Mouse (Mus musculus) megakaryocyte, embryonic 14.5 days (primary cell): Measurements from ENCODE around the gene Slc25a16. TPM values are rescaled to one million over a fixed set of nuclear protein-coding genes. Genes with fewer than 3 reads are reported as not detected.
"Not testable (repeated sequence)": the region's sequence is repeated elsewhere in the genome, so short reads cannot be mapped to it uniquely, and the experiment has no call there.

ENCODE experiments used
- H3K27me3 ChIP-seq: replicated peaks from 2 replicates; pipeline ENCODE3; 2012; ENCODE audit warnings: inconsistent platforms
- H3K36me3 ChIP-seq: replicated peaks from 2 replicates; pipeline ENCODE3; 2012; ENCODE audit warnings: low read length, inconsistent platforms, mixed read lengths
- H3K4me1 ChIP-seq: 2 replicates; pipeline ENCODE4 v1.6.1; 2012; ENCODE audit warnings: inconsistent platforms
- H3K4me3 ChIP-seq: replicated peaks from 2 replicates; pipeline ENCODE3; 2012; ENCODE audit warnings: moderate library complexity, mild to moderate bottlenecking, inconsistent platforms
- H3K9me3 ChIP-seq: 2 replicates; pipeline ENCODE4 v1.6.1; 2012; ENCODE audit warnings: inconsistent platforms
- FLI1 ChIP-seq: IDR thresholded peaks from 2 replicates; pipeline ENCODE4 v1.6.1; 2012; ENCODE audit warnings: low read length, inconsistent platforms, mixed read lengths
- GATA1 ChIP-seq: IDR thresholded peaks from 3 replicates; pipeline ENCODE4 v1.6.1; 2012; ENCODE audit warnings: mixed read lengths, low read length, inconsistent platforms, borderline replicate concordance
- polyA plus RNA-seq: library from polyadenylated mRNA; stranded (reverse); fragments of >175 nt; gene quantifications from 2 replicates; pipeline ENCODE4 v1.2.3, GENCODE M21; 2012; ENCODE audit warnings: low replicate concordance; ENCODE audit not compliant: insufficient read depth

Gene Slc25a16
- polyA plus RNA-seq, 1 experiment: 4.6 TPM

DNA sequence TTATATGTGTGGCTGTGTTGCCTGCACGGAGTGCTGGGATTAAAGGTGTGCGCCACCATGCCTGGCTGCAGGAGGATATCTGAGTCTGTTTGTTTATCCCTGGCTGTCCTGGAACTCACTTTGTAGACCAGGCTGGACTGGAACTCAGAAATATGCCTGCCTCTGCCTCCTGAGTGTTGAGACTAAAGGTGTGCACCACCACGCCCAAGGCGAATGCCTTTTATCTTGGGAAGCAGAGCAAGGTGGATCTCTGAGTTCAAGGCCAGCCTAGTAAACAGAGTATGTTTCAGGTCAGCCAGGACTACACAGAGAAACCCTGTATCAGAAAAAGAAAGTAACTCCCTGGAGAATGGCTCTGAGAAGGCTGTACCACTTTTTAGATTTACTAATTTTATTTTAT is 20.3 kb upstream of the Slc25a16 start:
- TF ChIP-seq GATA1 (no peak), FLI1 (no peak)
- Histone ChIP-seq H3K4me3 (no peak overlapping the region), H3K27me3 (peaks cover 15% of the 10 kb centered on the region), H3K4me1 (peaks cover 14% of the 10 kb centered on the region), H3K36me3 (no peaks in the 10 kb centered on the region), H3K9me3 (no peaks in the 10 kb centered on the region)

DNA sequence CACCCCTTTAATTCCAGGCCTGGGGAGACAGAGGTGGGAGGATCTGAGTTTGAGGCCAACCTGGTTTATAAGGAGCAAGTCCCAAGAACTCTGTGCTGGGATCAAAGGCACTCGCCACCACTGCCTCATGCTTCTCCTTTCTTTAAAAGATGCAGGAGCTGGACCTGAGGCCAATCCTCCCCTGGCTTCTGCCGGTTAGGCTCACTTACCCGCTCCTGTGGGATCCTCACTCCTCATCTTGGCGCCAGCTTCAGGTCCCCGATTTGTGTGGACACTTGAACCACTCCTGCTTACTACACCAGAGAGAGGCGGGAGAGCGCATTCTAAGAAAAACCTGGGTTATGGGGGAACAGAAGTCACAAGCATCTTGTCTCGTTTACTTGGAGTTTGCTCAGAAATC is 18.6 kb upstream of the Slc25a16 start:
- no peak for TF ChIP-seq FLI1
- no peak for TF ChIP-seq GATA1
- Histone ChIP-seq H3K27me3 (peaks cover 17% of the 10 kb centered on the region), H3K9me3 (no peaks in the 10 kb centered on the region), H3K36me3 (no peaks in the 10 kb centered on the region), H3K4me1 (peaks cover 9% of the 10 kb centered on the region), H3K4me3 (no peak overlapping the region)

DNA sequence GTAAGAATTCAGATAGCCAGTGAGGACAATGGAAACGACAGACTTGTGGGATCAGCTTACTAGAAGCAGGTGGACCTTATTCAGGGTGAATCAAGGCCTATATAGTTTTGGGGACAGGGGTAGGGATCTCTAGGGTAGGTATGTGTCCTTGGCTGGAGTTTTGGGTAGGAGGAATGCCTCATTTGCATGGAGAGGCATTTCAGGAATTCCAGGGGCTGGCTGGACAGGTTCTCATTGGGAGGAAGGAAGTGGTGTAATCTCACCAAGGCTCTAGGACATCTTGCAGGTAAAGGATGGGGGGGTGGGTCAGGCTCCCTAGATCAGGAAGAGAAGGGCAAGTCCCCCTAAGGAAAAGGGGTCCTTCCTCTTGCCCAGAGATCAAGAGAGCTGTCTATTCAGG is 17.6 kb upstream of the Slc25a16 start:
- peaks cover 20% of the 10 kb centered on the region for H3K27me3 ChIP-seq
- H3K4me3 ChIP-seq: no peak overlapping the region
- no peak for TF ChIP-seq GATA1
- TF ChIP-seq FLI1: no peak
- no peaks in the 10 kb centered on the region for H3K36me3 ChIP-seq
- peaks cover 9% of the 10 kb centered on the region for H3K4me1 ChIP-seq
- H3K9me3 ChIP-seq: peaks cover 6% of the 10 kb centered on the region

DNA sequence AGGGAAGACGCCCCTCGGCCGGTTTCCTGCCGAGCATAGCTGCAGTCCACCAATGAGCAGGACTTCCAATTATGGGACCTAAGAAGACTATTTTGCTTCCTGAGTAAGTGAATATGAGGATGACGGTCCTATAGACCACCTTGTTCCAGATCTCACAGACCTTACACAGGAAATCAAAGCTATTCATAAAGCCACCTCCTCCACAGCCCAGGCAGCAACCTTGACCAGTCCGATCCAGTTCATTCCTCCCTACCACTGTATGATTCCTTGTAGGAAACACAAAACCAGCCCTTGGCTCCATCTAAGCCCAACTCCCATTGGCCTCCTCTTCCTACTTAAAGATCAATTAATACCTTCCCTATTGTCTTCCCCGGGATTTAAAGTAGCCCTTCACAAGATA is 14.1 kb upstream of the Slc25a16 start:
- Histone ChIP-seq H3K36me3 (no peaks in the 10 kb centered on the region), H3K9me3 (peaks cover 6% of the 10 kb centered on the region), H3K27me3 (peaks cover 22% of the 10 kb centered on the region), H3K4me3 (no peak overlapping the region), H3K4me1 (peaks cover 14% of the 10 kb centered on the region)
- TF ChIP-seq FLI1 (no peak), GATA1 (no peak)

DNA sequence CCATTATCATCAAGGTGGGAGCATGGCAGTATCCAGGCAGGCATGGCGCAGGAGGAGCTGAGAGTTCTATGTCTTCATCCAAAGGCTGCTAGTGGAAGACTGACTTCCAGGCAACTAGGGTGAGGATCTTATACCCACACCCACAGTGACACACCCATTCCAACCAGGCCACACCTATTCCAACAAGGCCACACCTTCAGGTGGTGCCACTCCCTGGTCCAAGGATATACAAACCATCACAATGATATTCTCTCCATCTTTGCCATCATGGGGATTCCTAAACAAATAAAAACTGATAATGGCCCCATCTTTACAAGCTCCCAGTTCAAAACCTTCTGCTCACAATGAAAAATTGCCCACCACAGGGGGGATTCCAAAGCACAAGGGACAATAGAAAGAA is 11.5 kb upstream of the Slc25a16 start, which contains the start of gene Tet1:
Gene Tet1 (minus strand): TSS at position 101 of the 400 bp plus-strand sequence.
- H3K36me3 ChIP-seq: not testable (repeated sequence)
- Histone ChIP-seq H3K9me3 (peaks cover 12% of the 10 kb centered on the region), H3K4me1 (peaks cover 14% of the 10 kb centered on the region)

DNA sequence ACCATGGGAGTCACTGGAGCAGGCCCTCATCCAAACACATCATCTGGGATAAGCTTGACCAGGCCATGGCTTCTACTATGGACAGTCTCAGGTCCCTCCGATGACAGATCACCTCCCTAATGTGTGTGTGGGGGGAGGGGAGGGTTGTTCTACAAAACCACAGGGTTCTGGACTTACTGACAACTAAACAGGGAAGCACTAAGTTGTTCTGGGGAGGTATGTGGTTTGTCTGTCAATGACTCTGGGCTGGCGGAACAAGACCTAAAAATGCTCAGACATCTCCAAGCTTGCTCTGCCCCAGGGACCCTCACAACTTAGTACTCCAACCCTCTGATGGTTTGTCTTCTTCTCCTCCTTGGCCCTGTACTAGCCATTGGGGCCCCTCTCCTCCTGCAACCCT is 9.3 kb upstream of the Slc25a16 start:
- H3K27me3 ChIP-seq: peaks cover 12% of the 10 kb centered on the region
- H3K4me3 ChIP-seq: no peak overlapping the region
- no peaks in the 10 kb centered on the region for H3K36me3 ChIP-seq
- peaks cover 14% of the 10 kb centered on the region for H3K4me1 ChIP-seq
- no peak for TF ChIP-seq GATA1
- TF ChIP-seq FLI1: no peak
- H3K9me3 ChIP-seq: peaks cover 12% of the 10 kb centered on the region

More for the DNA sequence above, 11.5 kb upstream of the Slc25a16 start, which contains the start of gene Tet1:
- H3K4me3 ChIP-seq: not testable (repeated sequence)
- peaks cover 14% of the 10 kb centered on the region for H3K27me3 ChIP-seq

DNA sequence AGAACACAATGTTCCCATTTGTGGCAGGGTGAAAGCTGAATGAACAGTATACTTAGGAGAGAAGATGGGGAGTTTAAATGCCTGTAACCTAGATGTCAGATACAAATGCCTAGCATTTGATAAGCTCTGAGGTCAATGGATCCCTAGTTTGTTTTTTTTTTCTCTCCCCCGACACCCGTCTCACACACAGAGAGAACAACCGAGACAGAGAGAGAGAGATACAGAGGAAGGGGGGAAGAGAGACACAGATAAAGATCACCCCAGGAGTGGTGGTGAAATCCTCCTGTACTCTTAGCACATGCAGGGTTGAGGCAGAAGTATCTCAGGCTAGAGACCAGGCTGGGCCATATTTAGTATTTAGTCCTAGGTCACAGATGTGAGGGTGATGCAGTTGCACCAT is 1.4 kb upstream of the Slc25a16 start:
- H3K27me3 ChIP-seq: peaks cover 3% of the 10 kb centered on the region
- no peaks in the 10 kb centered on the region for H3K9me3 ChIP-seq
- H3K4me3 ChIP-seq: peak overlapping the region; percentile 18
- peaks cover 6% of the 10 kb centered on the region for H3K36me3 ChIP-seq
- TF ChIP-seq FLI1 (no peak), GATA1 (no peak)
- peaks cover 26% of the 10 kb centered on the region for H3K4me1 ChIP-seq

DNA sequence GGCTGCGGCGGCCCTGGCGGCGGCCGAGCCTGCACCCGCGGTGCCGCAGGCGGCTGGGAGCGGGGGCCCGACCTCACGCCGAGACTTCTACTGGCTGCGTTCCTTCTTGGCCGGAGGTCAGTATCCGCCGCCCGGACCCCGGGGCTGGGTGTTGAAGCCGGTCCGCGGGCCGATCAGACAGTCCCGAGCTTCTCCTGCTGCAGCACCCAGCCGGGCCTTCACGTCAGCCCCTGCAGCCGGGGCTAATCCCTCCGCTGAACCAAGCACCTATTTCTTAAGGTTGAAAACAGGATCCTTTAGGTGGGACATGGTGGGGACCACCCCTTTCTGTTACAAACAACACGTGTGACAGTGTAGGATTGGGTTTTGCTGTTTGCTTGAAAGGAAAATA is 328 bp downstream of the Slc25a16 start:
- peaks cover 8% of the 10 kb centered on the region for H3K36me3 ChIP-seq
- peak overlapping the region; percentile 98 for H3K4me3 ChIP-seq
- H3K4me1 ChIP-seq: peaks cover 20% of the 10 kb centered on the region
- H3K9me3 ChIP-seq: no peaks in the 10 kb centered on the region
- TF ChIP-seq FLI1: no peak
- TF ChIP-seq GATA1: no peak
- no peaks in the 10 kb centered on the region for H3K27me3 ChIP-seq

DNA sequence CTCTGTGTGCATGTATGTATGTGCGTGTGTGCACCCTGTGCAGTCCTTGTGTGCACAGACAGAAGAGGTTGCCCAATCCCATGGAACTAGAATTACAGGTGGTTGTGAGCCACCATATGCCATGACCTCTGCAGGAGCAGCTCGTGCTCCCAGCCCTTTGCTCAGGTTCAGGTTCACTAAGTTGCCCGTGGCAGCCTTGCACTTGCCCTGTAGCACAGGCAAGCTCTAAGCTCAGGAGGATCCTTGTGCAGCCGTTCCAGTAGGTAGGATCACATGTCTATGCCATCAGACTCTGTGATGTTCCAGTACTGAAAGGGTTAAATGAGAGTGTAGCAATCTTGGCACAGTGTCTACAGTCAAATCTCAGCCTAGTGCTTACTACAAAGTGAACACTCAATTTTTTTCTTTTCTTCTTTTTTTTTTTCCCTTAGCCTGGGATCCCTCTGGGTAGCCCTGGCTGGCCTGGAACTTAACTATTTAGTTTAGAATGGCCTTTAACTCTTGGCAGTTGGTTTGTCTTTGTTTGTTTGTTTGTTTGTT is 3.7 kb downstream of the Slc25a16 start:
- peaks cover 26% of the 10 kb centered on the region for H3K36me3 ChIP-seq
- no peaks in the 10 kb centered on the region for H3K27me3 ChIP-seq
- TF ChIP-seq FLI1: no peak
- TF ChIP-seq GATA1: no peak
- peaks cover 20% of the 10 kb centered on the region for H3K4me1 ChIP-seq
- peak overlapping the region; percentile 11 for H3K4me3 ChIP-seq
- no peaks in the 10 kb centered on the region for H3K9me3 ChIP-seq

DNA sequence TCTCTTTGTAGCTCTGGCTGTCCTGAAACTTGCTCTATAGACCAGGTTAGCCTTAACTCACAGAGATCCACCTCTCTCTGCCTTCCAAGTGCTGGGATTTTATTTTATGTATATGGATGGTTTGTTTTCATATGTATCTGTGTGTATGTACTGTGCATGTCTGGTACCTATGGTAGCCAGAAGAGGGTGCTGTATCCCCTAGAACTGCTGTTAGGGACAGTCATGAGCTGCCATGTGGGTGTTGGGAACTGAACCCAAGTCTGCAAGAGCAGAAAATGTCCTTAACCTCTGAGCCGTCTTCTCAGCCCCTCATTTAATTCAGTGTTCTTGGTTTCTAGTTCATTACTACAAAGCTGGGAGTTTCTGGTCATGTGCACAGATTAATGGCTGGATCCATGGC is 11.9 kb downstream of the Slc25a16 start:
- Histone ChIP-seq H3K4me1 (peaks cover 5% of the 10 kb centered on the region; the same call in 1 of the 2 replicates), H3K4me3 (no peak overlapping the region), H3K36me3 (peaks cover 74% of the 10 kb centered on the region), H3K27me3 (no peaks in the 10 kb centered on the region), H3K9me3 (no peaks in the 10 kb centered on the region)
- TF ChIP-seq FLI1: no peak
- no peak for TF ChIP-seq GATA1
